Mouse (Mus musculus): ENCODE data around the gene Arfgap1.

DNA sequence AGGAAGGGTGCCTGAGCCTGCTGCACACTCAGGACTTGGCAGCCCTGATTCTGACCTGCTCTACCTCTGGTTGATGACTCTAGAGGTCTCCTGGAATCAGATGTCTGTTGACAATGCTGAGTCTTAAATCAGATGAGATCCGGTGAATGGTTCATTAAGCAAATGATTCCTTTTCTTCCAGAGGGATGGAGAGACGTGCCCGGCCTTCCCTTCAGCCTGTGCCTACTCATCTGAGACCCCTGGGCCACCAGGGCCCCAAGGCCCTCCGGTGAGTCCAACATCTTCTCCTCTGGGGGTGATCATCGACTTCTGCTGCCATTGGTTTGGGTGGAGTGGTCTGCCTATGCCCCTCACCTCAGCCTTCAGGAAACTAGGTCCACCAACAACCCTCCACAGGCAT lies 41.3 kb downstream of the Arfgap1 start:
- TF ChIP-seq POLR2A (IDR thresholded peaks at IDR 0.05; ENCODE audit: control insufficient read depth, extremely low read depth, insufficient read depth, low read length, poor library complexity) (no peak), CTCF (IDR thresholded peaks at IDR 0.05; ENCODE audit: borderline replicate concordance, control insufficient read depth, extremely low read depth, insufficient read depth, low read length, poor library complexity) (no peak)

Data from thymus, adult 2 months (tissue).